Mouse (Mus musculus) liver, embryonic 14.5 days (tissue): ENCODE data around the gene Lyrm4.
A peak's percentile ranks its signal among the peaks of the same experiment; 100 is the strongest.

Experiments used
- CTCF ChIP-seq: IDR thresholded peaks from 2 replicates; pipeline ENCODE4 v1.5.1; 2016; ENCODE audit warnings: antibody characterized with exemption, low read depth, control low read depth
- EP300 ChIP-seq: IDR thresholded peaks from 2 replicates; pipeline ENCODE4 v1.6.1; 2016; ENCODE audit warnings: antibody characterized with exemption, low read depth

DNA sequence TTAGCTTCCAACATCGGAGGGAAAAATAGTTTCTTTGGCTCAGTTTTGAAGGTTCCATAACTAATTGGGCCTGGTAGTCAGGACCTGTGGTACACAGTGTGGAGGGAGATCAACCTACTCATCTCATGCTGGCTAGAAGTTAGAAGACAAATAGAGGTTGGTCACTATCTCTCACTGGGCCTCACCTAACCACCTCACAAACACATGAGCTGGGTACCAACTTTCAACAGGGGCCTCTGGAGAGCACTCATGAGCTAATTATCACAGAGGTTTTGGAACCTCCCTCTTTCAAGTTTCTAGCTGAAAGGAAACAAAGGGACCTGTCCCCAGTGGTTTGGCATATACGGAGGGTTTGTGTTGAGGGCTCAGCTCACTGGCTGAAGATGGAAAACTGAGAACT is 59.8 kb downstream of the Lyrm4 start:
- no peak for TF ChIP-seq EP300
- TF ChIP-seq CTCF: peak; percentile 27; the same call in 1 of the 2 replicates
